Mouse (Mus musculus) liver, embryonic 15.5 days (tissue): ENCODE data around the gene Epb41l4b. TPM values are rescaled to one million over a fixed set of nuclear protein-coding genes. Genes with fewer than 3 reads are reported as not detected.

ENCODE experiments used
- ATAC-seq: fragments of 200-750 bp; cut with Nextera tagmentation; 2 replicates; pipeline ENCODE4 v1.8.0; 2017; ENCODE audit warnings: moderate number of reproducible peaks, mild to moderate bottlenecking, moderate library complexity; ENCODE audit not compliant: insufficient read depth
- H3K27ac ChIP-seq: fragments of 300-500 bp; sonication (generic); replicated peaks from 2 replicates; pipeline ENCODE4 v1.5.1; 2015; ENCODE audit warnings: mild to moderate bottlenecking, inconsistent platforms
- H3K27me3 ChIP-seq: fragments of 300-500 bp; sonication (generic); 2 replicates; pipeline ENCODE4 v1.6.1; 2015; ENCODE audit warnings: mild to moderate bottlenecking, inconsistent platforms
- H3K36me3 ChIP-seq: fragments of 300-500 bp; sonication (generic); replicated peaks from 2 replicates; pipeline ENCODE4 v1.6.1; 2015; ENCODE audit warnings: moderate library complexity, mild to moderate bottlenecking, inconsistent platforms
- H3K4me1 ChIP-seq: fragments of 300-500 bp; sonication (generic); replicated peaks from 2 replicates; pipeline ENCODE4 v1.6.1; 2015; ENCODE audit warnings: inconsistent platforms
- H3K4me2 ChIP-seq: fragments of 300-500 bp; sonication (generic); 2 replicates; pipeline ENCODE4 v1.6.1; 2015; ENCODE audit warnings: moderate library complexity, mild to moderate bottlenecking, inconsistent platforms
- H3K4me3 ChIP-seq: fragments of 300-500 bp; sonication (generic); replicated peaks from 2 replicates; pipeline ENCODE4 v1.5.1; 2015; ENCODE audit warnings: mild to moderate bottlenecking, inconsistent platforms
- H3K9ac ChIP-seq: fragments of 300-500 bp; sonication (generic); 2 replicates; pipeline ENCODE4 v1.6.1; 2015; ENCODE audit warnings: moderate library complexity, mild to moderate bottlenecking, inconsistent platforms
- H3K9me3 ChIP-seq: fragments of 300-500 bp; sonication (generic); replicated peaks from 2 replicates; pipeline ENCODE4 v1.6.1; 2016; ENCODE audit warnings: inconsistent platforms
- WGBS: fragments of 180-500 bp; shearing (Covaris S2); methylation state at CpG from one replicate; pipeline ENCODE4 v1.1.7; 2015; ENCODE audit warnings: mixed read lengths; ENCODE audit not compliant: insufficient replicate concordance; 5-methylcytosine and 5-hydroxymethylcytosine counted together
- polyA plus RNA-seq: library from polyadenylated mRNA; unstranded; fragments of >200 nt; fragmentation: Nextera tagmentation; extraction: Ambion mirVana; gene quantifications from 2 replicates; pipeline ENCODE4 v1.2.1, GENCODE M21; 2015

Epb41l4b gene
- polyA plus RNA-seq, 1 experiment from 2014 or later: 2.0 TPM

DNA sequence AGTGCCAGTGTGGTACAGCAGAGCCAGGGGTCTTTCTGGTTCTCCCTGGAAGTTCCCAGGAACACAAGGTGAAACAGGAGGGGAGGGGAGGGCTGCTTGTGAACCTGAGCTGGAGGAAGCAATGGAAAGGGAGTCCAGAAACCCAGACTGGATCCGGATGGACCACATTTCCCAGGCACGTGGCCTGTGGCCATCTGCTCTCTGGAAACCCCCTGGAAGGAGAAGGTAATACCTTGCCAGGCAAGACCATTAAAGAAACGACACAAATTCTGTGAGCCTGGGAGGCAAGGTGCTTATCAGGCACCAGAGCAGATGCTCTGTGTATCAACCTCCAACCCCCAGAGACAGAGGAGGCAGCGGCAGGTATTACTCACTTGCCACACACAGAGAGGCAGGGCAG is 8.7 kb downstream of the Epb41l4b start:
- no peaks in the 10 kb centered on the region for H3K9me3 ChIP-seq
- WGBS: 38% methylated on average over 4 of the region's 4 CpGs
- no peak overlapping the region for H3K4me3 ChIP-seq
- no peak overlapping the region for H3K4me2 ChIP-seq
- ATAC-seq: no peak
- H3K9ac ChIP-seq: no peak overlapping the region
- H3K36me3 ChIP-seq: no peaks in the 10 kb centered on the region
- H3K4me1 ChIP-seq: peaks cover 9% of the 10 kb centered on the region
- no peak overlapping the region for H3K27ac ChIP-seq
- peaks cover 22% of the 10 kb centered on the region for H3K27me3 ChIP-seq

DNA sequence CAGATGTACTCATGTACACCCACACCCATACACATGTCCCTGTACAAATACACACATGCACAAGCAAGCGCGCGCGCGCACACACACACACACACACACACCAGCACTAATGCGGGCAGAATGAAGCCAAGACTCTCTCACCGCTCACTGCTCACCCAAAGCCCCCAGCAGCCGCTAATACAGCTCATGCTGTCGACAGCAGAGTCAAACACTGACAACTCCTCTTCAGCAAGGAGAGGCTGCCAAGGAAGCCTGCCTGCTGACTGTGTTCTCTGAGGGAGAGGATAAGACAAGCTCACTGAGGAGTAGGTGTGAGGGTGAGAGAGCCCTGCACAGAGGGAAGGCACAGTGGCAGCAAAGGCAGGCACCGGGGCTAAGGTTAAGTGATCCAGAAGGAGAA is 11.4 kb downstream of the Epb41l4b start:
- H3K27ac ChIP-seq: no peak overlapping the region
- no peaks in the 10 kb centered on the region for H3K9me3 ChIP-seq
- no peak overlapping the region for H3K4me2 ChIP-seq
- 73% methylated on average over 10 of the region's 10 CpGs for WGBS
- no peak for ATAC-seq
- no peak overlapping the region for H3K4me3 ChIP-seq
- no peaks in the 10 kb centered on the region for H3K36me3 ChIP-seq
- H3K4me1 ChIP-seq: peaks cover 3% of the 10 kb centered on the region; the same call in 1 of the 2 replicates
- H3K9ac ChIP-seq: no peak overlapping the region
- H3K27me3 ChIP-seq: no peaks in the 10 kb centered on the region

DNA sequence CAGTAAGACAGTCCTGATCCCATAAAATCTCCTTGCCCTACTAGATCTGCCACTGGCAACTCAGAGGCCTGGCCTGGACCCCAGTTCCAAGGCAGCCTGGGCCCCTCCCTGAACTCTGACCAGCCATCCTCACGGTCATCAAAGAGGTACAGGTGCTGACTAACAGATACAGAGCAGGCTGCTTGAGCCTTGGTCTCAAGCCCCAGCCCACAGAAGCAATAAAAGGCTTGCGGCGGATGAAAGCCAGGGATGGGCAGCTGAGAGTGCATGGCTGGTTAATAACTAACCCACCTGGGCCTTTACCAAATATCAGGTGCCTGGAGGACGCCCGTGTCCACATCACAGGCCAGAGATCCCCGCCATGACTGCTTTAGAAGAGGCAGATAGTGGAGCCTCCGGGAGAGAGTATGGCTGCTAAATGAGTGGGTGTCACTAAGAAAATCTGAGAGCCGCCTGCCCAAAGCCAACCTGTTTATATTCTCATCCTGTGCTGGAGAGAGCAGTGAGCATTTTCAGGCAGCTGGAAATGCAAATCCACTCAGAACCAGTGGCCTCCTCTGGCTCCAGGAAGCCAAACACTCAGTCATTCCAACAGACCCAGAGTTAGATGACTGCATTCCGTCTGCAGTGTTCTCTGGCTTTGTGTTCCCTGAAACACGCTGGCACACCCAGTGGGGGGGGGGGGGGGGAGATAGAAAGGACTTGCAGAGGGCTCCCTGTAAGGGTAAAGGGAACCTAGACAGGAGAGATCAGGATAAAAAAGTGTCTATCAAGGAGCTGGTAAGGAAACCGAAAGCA is 13.3 kb downstream of the Epb41l4b start:
- Histone ChIP-seq H3K27me3 (no peaks in the 10 kb centered on the region), H3K9ac (no peak overlapping the region), H3K4me3 (no peak overlapping the region), H3K4me2 (no peak overlapping the region), H3K36me3 (no peaks in the 10 kb centered on the region), H3K4me1 (peaks cover 3% of the 10 kb centered on the region; the same call in 1 of the 2 replicates), H3K9me3 (no peaks in the 10 kb centered on the region), H3K27ac (peak overlapping the region; percentile 65)
- ATAC-seq: peak; percentile 43
- 46% methylated on average over 11 of the region's 11 CpGs for WGBS

DNA sequence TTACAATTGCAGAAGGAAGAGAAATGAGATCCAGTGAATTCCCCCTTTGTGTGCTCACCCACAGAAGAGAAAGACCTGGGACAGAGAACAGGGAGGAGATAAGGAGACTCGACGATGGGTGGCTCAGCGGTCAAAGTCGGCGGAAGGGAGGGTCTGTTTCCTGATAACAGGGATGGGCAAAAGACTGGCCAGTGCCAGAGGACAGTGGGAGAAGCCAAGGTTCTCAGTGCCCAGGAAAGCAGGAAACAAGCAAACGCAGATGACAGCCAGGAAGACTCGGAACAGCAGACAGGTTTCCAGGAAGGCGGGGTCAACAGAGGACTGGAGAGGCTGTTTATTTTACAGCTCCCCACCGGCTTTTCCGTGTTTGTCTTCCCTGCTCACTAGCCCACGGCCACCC is 20.2 kb downstream of the Epb41l4b start:
- Histone ChIP-seq H3K4me2 (peak overlapping the region; percentile 41; the same call in 1 of the 2 replicates), H3K27ac (no peak overlapping the region), H3K9me3 (no peaks in the 10 kb centered on the region), H3K9ac (no peak overlapping the region), H3K36me3 (no peaks in the 10 kb centered on the region), H3K4me3 (no peak overlapping the region), H3K27me3 (peaks cover 16% of the 10 kb centered on the region), H3K4me1 (peaks cover 21% of the 10 kb centered on the region)
- WGBS: 16% methylated on average over 11 of the region's 11 CpGs
- ATAC-seq: no peak

DNA sequence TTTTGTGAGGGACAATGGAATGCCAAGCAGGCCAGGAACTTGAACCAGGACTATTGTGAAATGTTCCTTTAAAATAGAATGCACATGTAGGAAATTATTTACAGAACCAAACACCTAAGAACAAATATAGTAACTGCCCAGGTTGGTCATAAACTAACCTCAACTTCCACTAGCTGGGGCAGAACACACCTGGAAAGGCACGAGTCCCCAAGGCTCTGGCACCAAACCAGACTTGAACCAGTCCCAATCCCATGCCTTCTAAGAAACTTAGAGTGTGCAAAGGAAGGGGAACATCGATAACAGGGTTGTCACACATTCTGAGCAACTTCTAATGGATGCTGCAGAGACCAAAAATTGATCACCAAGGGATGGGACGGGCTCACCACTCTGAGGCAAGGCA is 21.1 kb downstream of the Epb41l4b start:
- Histone ChIP-seq H3K9ac (no peak overlapping the region), H3K9me3 (no peaks in the 10 kb centered on the region), H3K4me2 (no peak overlapping the region), H3K27me3 (peaks cover 16% of the 10 kb centered on the region), H3K27ac (no peak overlapping the region), H3K4me3 (no peak overlapping the region), H3K36me3 (no peaks in the 10 kb centered on the region), H3K4me1 (peaks cover 24% of the 10 kb centered on the region)
- 58% methylated on average over 3 of the region's 3 CpGs for WGBS
- ATAC-seq: no peak

DNA sequence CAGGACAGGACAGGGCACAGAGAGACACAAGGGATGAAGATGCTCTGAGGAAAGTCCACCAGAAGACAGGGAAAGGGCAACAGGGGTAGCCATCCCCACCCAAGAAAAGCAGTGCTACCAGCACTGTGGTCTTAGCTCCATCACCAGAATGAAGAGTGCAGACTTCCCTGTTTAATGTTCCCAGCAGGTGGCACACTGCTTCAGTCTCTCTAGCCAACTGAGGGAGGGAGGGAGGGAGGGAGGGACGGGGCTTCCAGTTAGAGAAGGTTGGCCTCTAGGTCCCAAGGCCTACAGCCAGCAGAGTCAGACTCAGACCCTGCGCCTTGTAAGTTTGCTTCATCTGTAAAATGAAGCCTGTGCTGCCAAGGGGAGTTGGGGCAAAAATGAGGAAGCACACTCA is 22.7 kb downstream of the Epb41l4b start:
- WGBS: 23% methylated on average over 2 of the region's 2 CpGs
- ATAC-seq: no peak
- peaks cover 38% of the 10 kb centered on the region for H3K4me1 ChIP-seq
- no peak overlapping the region for H3K4me2 ChIP-seq
- no peak overlapping the region for H3K9ac ChIP-seq
- H3K9me3 ChIP-seq: no peaks in the 10 kb centered on the region
- H3K36me3 ChIP-seq: no peaks in the 10 kb centered on the region
- no peak overlapping the region for H3K4me3 ChIP-seq
- H3K27ac ChIP-seq: no peak overlapping the region
- peaks cover 16% of the 10 kb centered on the region for H3K27me3 ChIP-seq

DNA sequence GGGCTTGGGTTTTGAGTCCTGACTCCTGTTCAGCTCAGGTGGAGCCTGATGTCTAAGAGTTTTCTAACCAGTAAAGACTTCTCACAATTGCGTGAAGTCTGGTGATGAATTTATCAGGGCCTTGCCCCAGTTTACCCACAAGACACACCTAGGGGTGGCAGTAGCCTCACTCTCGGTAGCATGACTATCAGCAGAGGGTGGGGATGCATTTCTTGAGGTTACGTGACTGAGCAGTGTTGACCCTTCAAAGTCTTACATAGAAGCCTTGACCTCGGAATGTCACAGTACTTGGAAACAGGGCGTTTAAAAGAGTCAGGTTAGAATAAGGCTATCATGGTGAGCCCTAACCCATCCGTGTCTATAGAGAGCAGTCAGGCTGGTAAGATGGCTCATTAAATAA is 23.3 kb downstream of the Epb41l4b start:
- H3K36me3 ChIP-seq: no peaks in the 10 kb centered on the region
- H3K9me3 ChIP-seq: no peaks in the 10 kb centered on the region
- H3K4me3 ChIP-seq: no peak overlapping the region
- no peak overlapping the region for H3K4me2 ChIP-seq
- H3K9ac ChIP-seq: no peak overlapping the region
- peaks cover 44% of the 10 kb centered on the region for H3K4me1 ChIP-seq
- H3K27me3 ChIP-seq: peaks cover 16% of the 10 kb centered on the region
- no peak for ATAC-seq
- WGBS: 53% methylated on average over 6 of the region's 6 CpGs
- no peak overlapping the region for H3K27ac ChIP-seq

DNA sequence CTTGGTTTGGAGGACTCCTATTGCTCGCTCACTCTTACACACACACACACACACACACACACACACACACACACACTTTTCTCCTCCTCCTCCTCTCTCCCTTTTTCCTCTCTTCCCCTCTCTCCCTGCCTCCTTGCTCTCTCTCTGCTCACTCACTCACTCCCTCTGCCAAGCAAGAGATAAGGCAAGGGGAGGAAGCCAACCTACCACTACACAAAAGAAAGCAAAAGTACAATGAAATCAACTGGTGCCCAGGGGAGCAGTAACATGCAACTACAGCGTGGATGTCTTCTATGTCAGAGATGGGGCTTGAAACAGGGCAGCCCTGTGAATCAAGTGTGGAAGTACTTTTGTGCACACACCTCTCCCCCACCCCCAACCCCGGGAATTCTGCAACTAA is 24.4 kb downstream of the Epb41l4b start:
- no peak overlapping the region for H3K27ac ChIP-seq
- H3K27me3 ChIP-seq: peaks cover 12% of the 10 kb centered on the region
- no peaks in the 10 kb centered on the region for H3K9me3 ChIP-seq
- no peak overlapping the region for H3K4me2 ChIP-seq
- no peak overlapping the region for H3K9ac ChIP-seq
- no peak overlapping the region for H3K4me3 ChIP-seq
- no peaks in the 10 kb centered on the region for H3K36me3 ChIP-seq
- no peak for ATAC-seq
- WGBS: 46% methylated on average over 3 of the region's 3 CpGs
- H3K4me1 ChIP-seq: peaks cover 53% of the 10 kb centered on the region

DNA sequence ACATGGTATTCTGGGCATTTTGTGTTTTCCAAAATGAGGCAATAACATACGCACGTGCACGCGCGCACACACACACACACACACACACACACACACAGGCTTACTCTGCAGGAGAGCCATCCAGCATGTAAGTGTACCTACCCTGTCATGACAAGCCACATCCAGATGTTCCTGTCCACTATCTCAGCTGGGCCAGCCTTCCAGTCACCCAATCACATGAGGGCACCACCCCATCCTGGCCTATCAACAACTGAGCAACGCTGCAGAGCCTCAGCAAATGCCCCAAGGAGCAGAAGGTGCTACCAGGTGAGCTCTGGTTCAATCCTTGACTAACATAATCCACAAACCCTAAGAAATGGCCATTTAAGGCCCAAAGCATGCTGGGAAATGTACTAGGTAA is 27.0 kb downstream of the Epb41l4b start:
- H3K9me3 ChIP-seq: no peaks in the 10 kb centered on the region
- H3K4me3 ChIP-seq: peak overlapping the region; percentile 26
- H3K36me3 ChIP-seq: no peaks in the 10 kb centered on the region
- H3K4me2 ChIP-seq: peak overlapping the region; percentile 54
- H3K27ac ChIP-seq: peak overlapping the region; percentile 83
- WGBS: 59% methylated on average over 6 of the region's 6 CpGs
- peak; percentile 95 for ATAC-seq
- H3K9ac ChIP-seq: 0 out of 2 replicates have a peak overlapping the region, but pooled peaks have one; percentile 30
- H3K4me1 ChIP-seq: peaks cover 52% of the 10 kb centered on the region
- no peaks in the 10 kb centered on the region for H3K27me3 ChIP-seq

DNA sequence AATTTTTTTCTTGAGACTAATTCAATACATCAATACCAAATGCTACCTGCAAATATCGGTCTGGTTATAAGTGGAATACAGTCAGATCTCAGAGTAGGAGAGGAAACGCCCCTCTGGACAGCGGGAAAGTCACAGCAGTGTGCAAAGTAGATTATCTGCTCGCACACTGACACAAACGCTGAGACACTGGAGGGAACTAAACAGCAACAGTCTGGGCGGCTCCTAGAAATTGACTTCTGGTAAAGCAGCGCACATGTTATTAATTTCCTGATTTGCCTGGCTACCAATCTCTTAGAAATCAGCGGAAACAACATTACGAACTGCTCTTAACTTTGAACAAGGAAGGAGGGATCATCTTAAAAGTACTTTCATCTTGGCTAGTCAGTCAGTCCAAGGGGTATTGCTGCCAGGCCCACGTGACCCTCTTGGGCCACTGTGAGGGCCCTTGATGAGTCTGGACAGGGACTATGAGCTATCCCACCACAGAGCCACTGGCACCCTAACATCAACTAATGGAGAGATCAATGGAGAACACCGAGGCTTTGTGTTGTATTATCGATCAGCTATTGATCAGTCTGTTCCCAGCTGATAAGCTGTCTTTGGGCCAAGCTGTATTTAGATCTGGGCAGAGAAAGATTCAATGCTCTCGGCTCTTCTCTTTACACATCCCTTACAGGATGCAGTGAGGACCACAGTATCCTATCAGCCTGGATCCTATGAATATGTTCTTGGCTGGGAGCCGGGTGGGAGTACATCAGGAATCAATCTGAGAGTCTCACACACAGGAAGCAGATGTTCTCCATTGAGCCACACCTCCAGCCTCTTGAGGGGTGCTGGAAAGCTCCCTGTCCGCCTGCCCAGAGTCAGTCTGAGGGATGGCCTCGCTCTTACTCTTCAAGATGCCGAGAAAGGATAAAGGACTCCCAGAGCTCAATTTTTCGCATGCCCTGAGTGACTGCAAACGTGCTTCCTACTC is 28.3 kb downstream of the Epb41l4b start:
- 52% methylated on average over 19 of the region's 19 CpGs for whole genome bisulfite sequencing
- Histone ChIP-seq H3K27me3 (no peaks in the 10 kb centered on the region), H3K27ac (peak overlapping the region; percentile 83), H3K4me3 (no peak overlapping the region), H3K9me3 (no peaks in the 10 kb centered on the region), H3K9ac (no peak overlapping the region), H3K4me2 (peak overlapping the region; percentile 44), H3K36me3 (no peaks in the 10 kb centered on the region), H3K4me1 (peaks cover 53% of the 10 kb centered on the region)
- ATAC-seq: peak; percentile 57
